Mouse (Mus musculus) embryonic facial prominence, embryonic 10.5 days (tissue): ENCODE data around the gene Lpxn. TPM values are rescaled to one million over a fixed set of nuclear protein-coding genes. Genes with fewer than 3 reads are reported as not detected.

Experiments used
- DNase-seq: peaks from one replicate; pipeline ENCODE4 v3.0.0-alpha.2; 2017; ENCODE audit warnings: low spot score
- H3K27ac ChIP-seq: fragments of 300-500 bp; sonication (generic); replicated peaks from 2 replicates; pipeline ENCODE4 v1.5.1; 2016; ENCODE audit warnings: mild to moderate bottlenecking
- H3K27me3 ChIP-seq: fragments of 300-500 bp; sonication (generic); replicated peaks from 2 replicates; pipeline ENCODE4 v1.6.1; 2016; ENCODE audit warnings: low read depth, mild to moderate bottlenecking; ENCODE audit not compliant: poor library complexity, severe bottlenecking
- H3K36me3 ChIP-seq: fragments of 300-500 bp; sonication (generic); replicated peaks from 2 replicates; pipeline ENCODE4 v1.6.1; 2016; ENCODE audit warnings: mild to moderate bottlenecking, moderate library complexity
- H3K4me1 ChIP-seq: fragments of 300-500 bp; sonication (generic); 2 replicates; pipeline ENCODE4 v1.6.1; 2016
- H3K4me3 ChIP-seq: fragments of 300-500 bp; sonication (generic); 2 replicates; pipeline ENCODE4 v1.5.1; 2016; ENCODE audit warnings: mild to moderate bottlenecking, moderate library complexity
- H3K9me3 ChIP-seq: fragments of 300-500 bp; sonication (generic); 2 replicates; pipeline ENCODE4 v1.6.1; 2016; ENCODE audit warnings: mild to moderate bottlenecking
- WGBS: fragments of 180-500 bp; shearing (Covaris S2); methylation state at CpG from one replicate; pipeline ENCODE4 v1.1.7; 2016; 5-methylcytosine and 5-hydroxymethylcytosine counted together
- polyA plus RNA-seq: library from polyadenylated mRNA; unstranded; fragments of >200 nt; fragmentation: Nextera tagmentation; extraction: Ambion mirVana; gene quantifications from 2 replicates; pipeline ENCODE4 v1.2.1, GENCODE M21; 2016

The Lpxn gene
- polyA plus RNA-seq, 1 experiment from 2014 or later, result 0.71 TPM

DNA sequence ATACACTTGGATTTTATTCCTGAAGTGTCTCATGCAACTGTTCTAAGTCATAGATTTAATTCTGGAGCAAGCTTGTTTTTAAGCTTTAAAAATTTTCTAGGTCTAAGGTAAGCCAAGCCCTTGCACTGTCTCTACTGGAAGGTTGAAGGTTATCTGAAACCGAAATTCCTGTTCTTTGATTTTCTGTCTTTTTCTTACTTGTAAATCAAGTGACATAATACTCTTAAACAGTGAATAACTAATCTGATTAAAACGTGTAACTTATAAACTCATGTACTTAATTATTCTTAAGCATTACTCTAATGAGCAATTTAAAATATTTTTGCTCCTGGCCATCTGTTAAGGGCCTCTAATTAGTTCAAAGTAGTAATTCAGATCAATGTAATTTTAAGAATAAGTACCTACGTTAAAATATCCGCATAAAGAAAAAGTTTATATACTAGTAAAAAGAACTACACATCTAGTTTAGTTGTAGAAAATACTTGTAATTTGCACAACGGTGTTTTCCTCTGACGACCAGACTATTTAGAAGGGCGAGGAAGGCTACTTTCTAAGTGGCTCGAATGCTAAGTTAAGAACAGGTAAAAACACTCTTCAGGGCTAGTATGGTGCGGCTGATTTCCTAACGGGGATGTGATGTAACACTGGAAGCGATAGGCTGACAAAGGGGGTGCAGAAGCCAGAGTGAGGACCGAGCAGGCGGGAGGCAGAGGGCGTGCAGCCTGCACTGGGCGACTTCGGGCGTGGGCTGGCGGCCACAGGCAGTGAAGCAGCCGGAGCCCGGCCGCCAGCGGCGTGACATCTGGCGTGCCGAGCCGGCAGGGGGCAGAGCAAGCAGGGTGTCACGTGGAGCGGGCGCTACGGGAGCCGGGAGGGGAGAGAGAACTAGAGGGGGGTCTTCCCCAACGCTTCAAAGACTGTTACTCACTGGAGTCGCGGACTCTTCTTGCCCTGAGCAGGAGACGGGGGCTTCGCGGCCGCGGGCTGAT, 1.6 kb upstream of the Lpxn start:
- no peaks in the 10 kb centered on the region for H3K27me3 ChIP-seq
- 1% methylated on average over 39 of the region's 39 CpGs for WGBS
- H3K4me1 ChIP-seq, result peaks cover 25% of the 10 kb centered on the region
- H3K4me3 ChIP-seq, result peak overlapping the region; percentile 89
- H3K9me3 ChIP-seq, result no peaks in the 10 kb centered on the region
- DNase-seq, result peak; percentile 94
- H3K27ac ChIP-seq, result peak overlapping the region; percentile 99
- H3K36me3 ChIP-seq, result peaks cover 2% of the 10 kb centered on the region; the same call in 1 of the 2 replicates

DNA sequence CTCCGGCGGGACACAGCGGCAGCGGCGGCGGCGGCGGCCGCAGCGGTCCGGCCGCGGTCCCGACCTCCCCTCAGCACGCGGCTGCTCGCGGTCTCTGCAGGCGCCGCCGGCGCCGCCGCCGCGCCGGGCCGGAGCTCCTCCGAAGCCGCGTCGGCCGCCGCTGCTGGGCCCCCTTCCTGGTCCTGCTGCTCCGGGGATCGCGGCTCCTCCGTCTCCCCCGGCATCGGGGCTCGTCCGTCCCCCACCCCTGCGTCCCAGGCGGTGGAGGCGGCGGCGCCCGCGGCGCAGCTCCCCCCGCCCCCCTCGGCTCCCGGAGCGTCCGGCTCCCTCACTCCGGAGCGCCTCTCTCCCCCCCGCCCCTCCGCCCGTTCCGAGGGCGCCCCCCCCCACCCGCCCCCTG, 883 bp upstream of the Lpxn start:
- Histone ChIP-seq H3K9me3 (no peaks in the 10 kb centered on the region), H3K27ac (peak overlapping the region; percentile 99), H3K4me1 (peaks cover 25% of the 10 kb centered on the region), H3K4me3 (peak overlapping the region; percentile 89), H3K27me3 (no peaks in the 10 kb centered on the region), H3K36me3 (no peaks in the 10 kb centered on the region)
- DNase-seq, result no peak
- 2% methylated on average over 40 of the region's 63 CpGs for WGBS

DNA sequence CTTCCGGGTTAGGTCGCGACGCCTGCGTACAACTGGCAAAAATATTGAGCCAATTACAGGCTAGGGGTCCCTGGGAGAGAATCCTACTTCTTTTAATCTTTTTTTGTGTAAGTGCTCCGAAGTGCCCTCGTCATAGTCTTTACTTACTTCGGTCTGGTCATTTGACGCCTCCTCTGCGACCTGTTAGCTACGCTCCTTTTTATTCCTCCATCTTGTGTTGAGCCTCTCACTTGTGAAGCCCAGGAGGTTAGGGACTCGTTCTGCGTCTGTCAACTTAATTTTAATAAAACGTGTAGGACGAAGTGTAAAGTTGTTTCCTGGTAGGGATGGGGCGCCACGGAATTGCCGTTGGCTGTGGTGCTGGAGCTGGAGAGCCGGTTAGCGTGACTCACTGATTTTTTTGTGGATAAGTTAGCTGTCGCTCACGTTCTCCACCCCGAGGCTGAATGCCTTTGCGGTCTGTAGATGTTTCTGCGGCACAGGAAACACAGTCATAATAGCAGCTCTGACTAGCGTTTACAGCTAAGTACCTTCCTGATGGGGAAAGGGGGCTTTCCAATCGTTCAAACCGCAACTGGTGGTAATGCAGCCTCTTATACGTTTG, 437 bp downstream of the Lpxn start:
- DNase-seq, result peak; percentile 69
- H3K27ac ChIP-seq, result peak overlapping the region; percentile 99
- no peaks in the 10 kb centered on the region for H3K27me3 ChIP-seq
- no peaks in the 10 kb centered on the region for H3K36me3 ChIP-seq
- H3K4me1 ChIP-seq, result peaks cover 21% of the 10 kb centered on the region
- under 1% methylated on average over 29 of the region's 29 CpGs for WGBS
- no peaks in the 10 kb centered on the region for H3K9me3 ChIP-seq
- H3K4me3 ChIP-seq, result peak overlapping the region; percentile 89

DNA sequence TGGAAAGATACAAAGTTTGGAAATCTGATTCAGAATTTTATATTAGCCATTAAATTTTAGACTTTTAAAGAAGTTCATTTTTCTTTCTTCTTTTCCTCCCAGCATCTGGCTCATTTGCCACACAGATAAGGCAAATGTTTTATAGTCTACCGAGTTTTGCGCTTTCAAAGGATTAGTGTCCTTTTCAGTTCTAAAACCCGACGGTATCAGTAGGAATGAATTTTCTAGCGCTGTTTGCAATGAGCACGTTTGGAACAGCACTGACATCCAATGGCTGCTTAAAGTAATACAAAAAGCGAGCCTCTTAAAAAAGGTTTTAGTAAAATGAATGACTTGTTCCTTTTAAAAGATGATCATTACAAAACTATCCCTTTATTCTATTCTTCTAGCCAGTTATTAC, 1.1 kb downstream of the Lpxn start:
- no peaks in the 10 kb centered on the region for H3K9me3 ChIP-seq
- peaks cover 19% of the 10 kb centered on the region for H3K4me1 ChIP-seq
- no peak for DNase-seq
- H3K4me3 ChIP-seq, result peak overlapping the region; percentile 89
- H3K36me3 ChIP-seq, result no peaks in the 10 kb centered on the region
- peak overlapping the region; percentile 99 for H3K27ac ChIP-seq
- no peaks in the 10 kb centered on the region for H3K27me3 ChIP-seq
- 1% methylated on average over 7 of the region's 7 CpGs for WGBS

DNA sequence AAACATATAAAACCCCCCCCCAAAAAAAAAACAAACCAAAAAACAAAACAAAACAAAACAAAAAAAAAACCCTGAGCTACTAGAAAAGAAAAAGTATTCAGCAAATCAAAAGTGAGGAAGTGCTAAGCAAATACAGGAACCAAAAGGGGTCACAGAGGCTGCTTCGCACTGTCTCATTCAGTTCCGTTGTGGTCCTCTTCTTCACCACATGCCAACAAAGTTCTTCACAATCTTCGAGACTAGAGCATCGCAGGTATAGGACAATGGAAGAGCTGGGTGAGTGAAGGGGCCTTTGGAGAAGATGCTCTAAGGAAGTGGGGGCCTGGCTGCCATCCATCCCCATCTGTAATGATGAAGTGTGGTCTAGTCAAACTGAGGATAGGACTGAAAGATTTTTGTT, 2.4 kb downstream of the Lpxn start:
- peaks cover 12% of the 10 kb centered on the region for H3K4me1 ChIP-seq
- H3K36me3 ChIP-seq, result no peaks in the 10 kb centered on the region
- no peaks in the 10 kb centered on the region for H3K9me3 ChIP-seq
- DNase-seq, result no peak
- H3K4me3 ChIP-seq, result no peak overlapping the region
- H3K27me3 ChIP-seq, result no peaks in the 10 kb centered on the region
- WGBS, result 84% methylated on average over 4 of the region's 4 CpGs
- no peak overlapping the region for H3K27ac ChIP-seq

DNA sequence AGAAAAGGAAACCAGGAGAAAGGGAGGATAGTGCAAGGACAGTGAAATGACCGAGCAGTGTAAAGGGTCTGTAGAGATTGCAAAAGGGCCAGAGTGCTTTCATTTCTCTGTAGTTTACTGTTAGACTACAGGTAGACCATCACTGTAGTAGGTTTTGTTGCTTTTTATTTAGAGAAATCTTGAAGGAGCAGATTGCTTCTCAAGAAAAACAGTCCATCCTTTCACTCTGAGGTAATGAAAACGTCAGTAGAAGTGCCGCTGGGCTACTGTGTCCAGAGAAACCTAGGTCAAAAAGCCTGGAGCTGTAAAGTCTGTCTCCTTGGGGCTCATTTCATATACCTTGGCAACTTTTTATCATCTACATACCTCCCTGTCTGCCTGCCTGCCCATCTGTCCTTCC, 3.1 kb downstream of the Lpxn start:
- H3K36me3 ChIP-seq, result no peaks in the 10 kb centered on the region
- H3K27ac ChIP-seq, result no peak overlapping the region
- H3K27me3 ChIP-seq, result no peaks in the 10 kb centered on the region
- peaks cover 8% of the 10 kb centered on the region; the same call in 1 of the 2 replicates for H3K4me1 ChIP-seq
- WGBS, result 90% methylated on average over 3 of the region's 3 CpGs
- no peak for DNase-seq
- H3K9me3 ChIP-seq, result no peaks in the 10 kb centered on the region
- no peak overlapping the region for H3K4me3 ChIP-seq

DNA sequence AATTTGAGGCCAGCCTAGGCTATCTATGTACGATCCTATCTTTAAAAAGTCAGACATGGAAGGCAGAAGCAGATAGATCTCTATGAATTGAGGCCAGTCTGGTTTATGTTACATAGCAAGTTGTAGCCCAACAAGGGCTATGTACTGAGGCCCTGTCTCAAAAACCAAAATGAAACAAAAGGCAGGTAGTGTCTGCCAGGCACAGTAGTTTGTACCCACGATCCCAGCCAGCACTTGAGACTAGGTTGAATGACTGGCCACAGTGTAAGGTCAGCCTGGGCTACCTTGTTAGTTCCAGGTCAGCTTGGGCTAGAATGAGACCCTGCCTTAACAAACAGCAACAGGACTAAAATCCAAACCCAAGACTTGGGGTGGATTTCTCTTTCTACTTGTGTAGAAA, 4.6 kb downstream of the Lpxn start:
- 83% methylated on average over 2 of the region's 2 CpGs for WGBS
- Histone ChIP-seq H3K4me1 (peaks cover 8% of the 10 kb centered on the region; the same call in 1 of the 2 replicates), H3K9me3 (no peaks in the 10 kb centered on the region), H3K27me3 (no peaks in the 10 kb centered on the region), H3K4me3 (no peak overlapping the region), H3K27ac (no peak overlapping the region), H3K36me3 (no peaks in the 10 kb centered on the region)
- DNase-seq, result no peak

DNA sequence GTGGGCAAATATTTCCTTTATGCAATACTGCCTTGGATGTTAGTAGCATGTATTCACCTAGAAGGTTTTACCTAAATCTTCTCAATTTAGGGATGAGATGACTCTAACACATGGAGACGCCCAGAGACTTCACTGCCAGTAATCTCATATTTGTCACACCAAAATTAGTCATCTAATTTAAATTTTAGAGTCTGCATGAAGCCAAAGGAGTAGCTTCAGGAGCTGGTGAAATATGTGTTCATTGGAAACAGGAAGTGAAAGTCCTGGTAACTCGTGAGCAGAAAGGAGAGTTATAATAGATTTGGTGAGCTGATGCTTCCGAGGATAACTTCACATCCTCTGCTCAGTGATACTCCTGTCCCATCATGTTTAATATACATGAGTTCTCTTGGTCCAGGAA, 5.1 kb downstream of the Lpxn start:
- Histone ChIP-seq H3K36me3 (no peaks in the 10 kb centered on the region), H3K27me3 (no peaks in the 10 kb centered on the region), H3K4me3 (no peak overlapping the region), H3K9me3 (no peaks in the 10 kb centered on the region), H3K27ac (no peak overlapping the region), H3K4me1 (peaks cover 8% of the 10 kb centered on the region; the same call in 1 of the 2 replicates)
- WGBS, result 86% methylated on average over 3 of the region's 3 CpGs
- no peak for DNase-seq

DNA sequence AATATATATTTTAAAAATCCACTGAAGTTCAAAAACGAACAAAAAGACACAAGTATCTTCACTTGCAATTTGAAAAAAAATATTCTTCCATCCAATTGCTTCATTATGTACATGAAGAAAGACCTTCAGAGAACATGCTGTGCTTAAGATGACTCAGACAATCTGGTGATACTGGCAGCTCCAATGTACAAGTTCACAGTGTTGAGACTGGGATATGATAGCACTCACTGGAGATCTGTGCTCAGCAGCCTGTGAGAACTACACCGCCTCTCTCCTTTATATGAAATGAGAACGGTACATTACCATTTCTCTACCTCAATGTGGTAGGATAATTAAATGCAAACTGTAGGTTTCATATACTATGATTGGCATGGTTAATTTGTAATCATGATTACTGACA, 6.8 kb downstream of the Lpxn start:
- Histone ChIP-seq H3K9me3 (no peaks in the 10 kb centered on the region), H3K27ac (no peak overlapping the region), H3K36me3 (no peaks in the 10 kb centered on the region), H3K4me3 (no peak overlapping the region), H3K4me1 (no peaks in the 10 kb centered on the region), H3K27me3 (no peaks in the 10 kb centered on the region)
- DNase-seq, result no peak
- 75% methylated on average over 3 of the region's 3 CpGs for WGBS

DNA sequence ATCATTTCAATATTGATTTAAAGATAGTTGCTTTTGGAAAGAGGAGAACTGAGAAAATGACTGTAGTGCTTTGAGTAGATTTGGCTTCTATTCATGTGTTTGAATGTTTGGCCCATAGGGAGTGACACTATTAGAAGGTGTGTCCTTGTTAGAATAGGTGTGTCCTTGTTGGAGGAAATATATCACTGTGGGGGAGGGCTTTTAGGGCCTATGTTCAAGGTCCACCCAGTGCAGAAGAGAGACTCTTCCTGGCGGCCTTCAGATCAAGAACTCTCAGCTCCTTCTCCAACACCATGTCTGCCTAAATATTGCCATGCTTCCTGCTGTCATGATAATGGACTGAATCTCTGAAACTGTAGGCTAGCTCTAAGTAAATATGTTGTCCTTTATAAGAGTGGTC, 8.2 kb downstream of the Lpxn start:
- no peaks in the 10 kb centered on the region for H3K27me3 ChIP-seq
- WGBS, result 88% methylated on average over 1 of the region's 1 CpGs

DNA sequence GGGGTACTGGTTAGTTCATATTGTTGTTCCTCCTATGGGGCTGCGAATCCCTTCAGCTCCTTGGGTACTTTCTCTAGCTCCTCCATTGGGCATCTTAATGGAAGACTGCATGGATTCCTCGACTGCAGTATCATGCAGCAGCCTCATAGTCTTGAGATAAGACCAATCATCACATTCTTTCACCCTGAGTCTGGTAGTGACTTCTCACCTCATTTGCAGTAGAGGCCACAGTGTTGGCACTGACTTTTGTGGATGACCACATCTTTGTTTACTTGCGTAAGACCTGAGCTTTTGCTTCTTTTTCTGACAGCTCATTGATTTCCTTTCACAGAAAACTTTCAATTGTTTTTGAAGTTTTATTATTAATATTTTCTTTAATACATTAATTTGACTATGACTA, 9.7 kb downstream of the Lpxn start:
- Histone ChIP-seq H3K36me3 (no peaks in the 10 kb centered on the region), H3K27me3 (no peaks in the 10 kb centered on the region), H3K9me3 (no peaks in the 10 kb centered on the region), H3K4me1 (no peaks in the 10 kb centered on the region), H3K27ac (no peak overlapping the region), H3K4me3 (no peak overlapping the region)
- 87% methylated on average over 3 of the region's 3 CpGs for WGBS
- DNase-seq, result no peak

More for the DNA sequence above, 8.2 kb downstream of the Lpxn start:
- Histone ChIP-seq H3K36me3 (no peaks in the 10 kb centered on the region), H3K9me3 (no peaks in the 10 kb centered on the region), H3K27ac (no peak overlapping the region), H3K4me3 (no peak overlapping the region), H3K4me1 (no peaks in the 10 kb centered on the region)
- no peak for DNase-seq

DNA sequence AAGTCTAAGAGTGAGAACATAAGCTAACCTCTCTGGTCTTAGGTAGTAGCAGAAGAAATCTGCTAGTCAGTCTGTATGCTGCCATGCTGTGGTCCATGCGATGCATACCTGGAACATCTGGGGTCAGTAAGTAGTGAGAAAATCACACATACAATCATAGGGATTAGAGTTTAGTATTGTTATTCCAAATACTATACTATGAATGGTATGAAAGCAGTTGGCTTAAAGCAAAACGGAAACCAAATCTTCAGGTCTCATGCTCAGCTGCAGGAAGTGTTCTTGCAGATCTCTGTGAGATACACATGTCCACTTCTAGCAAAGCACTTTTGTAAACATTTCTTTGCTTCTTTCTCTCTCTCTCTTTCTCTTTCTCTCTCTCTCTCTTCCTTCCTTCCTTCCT, 10.2 kb downstream of the Lpxn start:
- Histone ChIP-seq H3K9me3 (no peaks in the 10 kb centered on the region), H3K27me3 (no peaks in the 10 kb centered on the region), H3K4me1 (no peaks in the 10 kb centered on the region), H3K4me3 (no peak overlapping the region), H3K36me3 (no peaks in the 10 kb centered on the region), H3K27ac (no peak overlapping the region)
- WGBS, result 75% methylated on average over 2 of the region's 2 CpGs
- no peak for DNase-seq
